Mouse (Mus musculus) intestine, postnatal 0 days (tissue): ENCODE measurements around the gene Cdc42bpa. TPM values are rescaled to one million over a fixed set of nuclear protein-coding genes. Genes with fewer than 3 reads are reported as not detected.
A peak's percentile ranks its signal among the peaks of the same experiment; 100 is the strongest.

Experiments
- ATAC-seq: fragments of 200-750 bp; cut with Nextera tagmentation; 2 replicates; pipeline ENCODE4 v1.8.0; 2017; ENCODE audit warnings: mild to moderate bottlenecking, moderate TSS enrichment, moderate library complexity
- H3K27ac ChIP-seq: fragments of 300-500 bp; sonication (generic); 2 replicates; pipeline ENCODE4 v1.5.1; 2014; ENCODE audit warnings: mild to moderate bottlenecking, low read depth, low read length, moderate library complexity
- H3K27me3 ChIP-seq: fragments of 300-500 bp; sonication (generic); replicated peaks from 2 replicates; pipeline ENCODE4 v1.6.1; 2014; ENCODE audit warnings: low read length, mixed read lengths; ENCODE audit not compliant: control insufficient read depth, insufficient read depth
- H3K36me3 ChIP-seq: fragments of 300-500 bp; sonication (generic); 2 replicates; pipeline ENCODE4 v1.6.1; 2014; ENCODE audit warnings: mild to moderate bottlenecking, moderate library complexity; ENCODE audit not compliant: control insufficient read depth, insufficient read depth
- H3K4me1 ChIP-seq: fragments of 300-500 bp; sonication (generic); replicated peaks from 2 replicates; pipeline ENCODE4 v1.6.1; 2014; ENCODE audit warnings: antibody characterized with exemption, low read length, mixed read lengths; ENCODE audit not compliant: control insufficient read depth, insufficient read depth
- H3K4me2 ChIP-seq: fragments of 300-500 bp; sonication (generic); replicated peaks from 2 replicates; pipeline ENCODE4 v1.6.1; 2014; ENCODE audit warnings: low read depth, mild to moderate bottlenecking, moderate library complexity
- H3K4me3 ChIP-seq: fragments of 300-500 bp; sonication (generic); 2 replicates; pipeline ENCODE4 v1.5.1; 2014; ENCODE audit warnings: low read depth, low read length
- H3K9ac ChIP-seq: fragments of 300-500 bp; sonication (generic); 2 replicates; pipeline ENCODE4 v1.6.1; 2014; ENCODE audit warnings: mild to moderate bottlenecking, low read depth, low read length
- H3K9me3 ChIP-seq: fragments of 300-500 bp; sonication (generic); 2 replicates; pipeline ENCODE4 v1.6.1; 2016; ENCODE audit warnings: mixed run types; ENCODE audit not compliant: control insufficient read depth
- CTCF ChIP-seq: sonication (generic); IDR thresholded peaks from 2 replicates; pipeline ENCODE4 v1.5.1; 2016; ENCODE audit warnings: low read depth, mild to moderate bottlenecking, control low read depth, antibody characterized with exemption, moderate library complexity
- WGBS: fragments of 180-500 bp; shearing (Covaris S2); extraction: QIAGEN DNeasy Blood & Tissue Kit; methylation state at CpG from one replicate; pipeline ENCODE4 v1.1.7; 2014; 5-methylcytosine and 5-hydroxymethylcytosine counted together
- polyA plus RNA-seq: library from polyadenylated mRNA; unstranded; fragments of >200 nt; fragmentation: Nextera tagmentation; extraction: Ambion mirVana; gene quantifications from 2 replicates; pipeline ENCODE4 v1.2.1, GENCODE M21; 2015

Cdc42bpa gene
- polyA plus RNA-seq, 1 experiment from 2014 or later: 9.2 TPM

DNA sequence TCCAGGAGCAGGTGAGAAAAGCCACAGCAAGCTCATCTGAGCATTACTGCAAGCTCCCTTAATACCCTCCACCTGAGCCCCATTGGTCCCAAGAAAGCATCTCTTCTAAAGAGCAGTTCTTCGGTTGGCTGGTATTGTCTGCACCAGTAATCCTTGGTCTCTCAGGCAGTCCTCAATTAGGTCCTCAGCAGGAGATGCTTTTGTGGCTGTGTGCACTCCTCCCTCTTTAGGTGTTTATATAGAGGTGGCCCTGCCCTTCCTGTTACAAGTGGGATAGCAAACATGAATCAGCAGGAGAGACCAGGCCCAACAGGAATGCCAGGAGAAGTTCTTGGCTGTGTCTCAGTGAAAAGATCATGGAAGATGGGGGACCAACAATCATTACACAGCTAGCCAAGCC is 23.9 kb downstream of the Cdc42bpa start:
- no peaks in the 10 kb centered on the region for H3K36me3 ChIP-seq
- ATAC-seq: no peak
- H3K4me3 ChIP-seq: no peak overlapping the region
- no peaks in the 10 kb centered on the region for H3K27me3 ChIP-seq
- H3K4me1 ChIP-seq: no peaks in the 10 kb centered on the region
- no peaks in the 10 kb centered on the region for H3K9me3 ChIP-seq
- H3K27ac ChIP-seq: no peak overlapping the region
- H3K4me2 ChIP-seq: no peak overlapping the region
- H3K9ac ChIP-seq: no peak overlapping the region
- WGBS: 87% methylated on average over 1 of the region's 1 CpGs
- TF ChIP-seq CTCF: no peak

GRCm38 (mm10) chr1:179991660-179992235 is 31.5 kb downstream of the Cdc42bpa start:
- ATAC-seq: peak; percentile 60
- Histone ChIP-seq H3K4me2 (peak overlapping the region; percentile 57), H3K27ac (no peak overlapping the region), H3K9ac (no peak overlapping the region), H3K36me3 (no peaks in the 10 kb centered on the region), H3K4me3 (peak overlapping the region; percentile 9; the same call in 1 of the 2 replicates), H3K4me1 (no peaks in the 10 kb centered on the region), H3K9me3 (no peaks in the 10 kb centered on the region), H3K27me3 (no peaks in the 10 kb centered on the region)
- TF ChIP-seq CTCF: peak; percentile 28
- WGBS: 21% methylated on average over 6 of the region's 6 CpGs

DNA sequence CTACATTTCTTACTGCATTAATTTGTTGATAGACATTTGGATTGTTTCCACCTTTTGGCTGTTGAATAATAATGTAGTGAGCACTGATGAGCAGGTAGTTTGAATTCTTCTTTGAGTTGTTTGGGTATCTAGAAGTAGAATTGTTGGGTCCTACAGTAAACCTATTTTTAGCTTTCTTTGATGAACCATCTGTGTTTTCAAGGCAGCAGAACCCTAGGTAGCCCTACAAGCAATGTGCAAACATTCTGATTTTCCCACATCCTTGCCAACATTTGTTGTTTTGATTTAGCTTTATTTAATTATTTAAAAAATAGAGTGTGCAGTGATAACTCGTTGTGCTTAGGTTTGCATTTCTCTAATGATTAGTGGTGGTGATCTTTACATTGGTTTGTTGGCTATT is 32.0 kb downstream of the Cdc42bpa start:
- ATAC-seq: no peak
- Histone ChIP-seq H3K4me2 (no peak overlapping the region), H3K27ac (no peak overlapping the region), H3K9ac (no peak overlapping the region), H3K36me3 (no peaks in the 10 kb centered on the region), H3K27me3 (no peaks in the 10 kb centered on the region), H3K4me1 (no peaks in the 10 kb centered on the region), H3K9me3 (no peaks in the 10 kb centered on the region), H3K4me3 (no peak overlapping the region)
- no peak for TF ChIP-seq CTCF
- WGBS: 70% methylated on average over 1 of the region's 1 CpGs

GRCm38 (mm10) chr1:180008057-180008456 is 47.8 kb downstream of the Cdc42bpa start:
- no peak overlapping the region for H3K9ac ChIP-seq
- no peak overlapping the region for H3K4me3 ChIP-seq
- no peak overlapping the region for H3K4me2 ChIP-seq
- TF ChIP-seq CTCF: peak; percentile 68
- no peaks in the 10 kb centered on the region for H3K4me1 ChIP-seq
- no peaks in the 10 kb centered on the region for H3K27me3 ChIP-seq
- ATAC-seq: no peak; the same call in 1 of the 2 replicates
- no peaks in the 10 kb centered on the region for H3K9me3 ChIP-seq
- no peaks in the 10 kb centered on the region for H3K36me3 ChIP-seq
- no peak overlapping the region for H3K27ac ChIP-seq

DNA sequence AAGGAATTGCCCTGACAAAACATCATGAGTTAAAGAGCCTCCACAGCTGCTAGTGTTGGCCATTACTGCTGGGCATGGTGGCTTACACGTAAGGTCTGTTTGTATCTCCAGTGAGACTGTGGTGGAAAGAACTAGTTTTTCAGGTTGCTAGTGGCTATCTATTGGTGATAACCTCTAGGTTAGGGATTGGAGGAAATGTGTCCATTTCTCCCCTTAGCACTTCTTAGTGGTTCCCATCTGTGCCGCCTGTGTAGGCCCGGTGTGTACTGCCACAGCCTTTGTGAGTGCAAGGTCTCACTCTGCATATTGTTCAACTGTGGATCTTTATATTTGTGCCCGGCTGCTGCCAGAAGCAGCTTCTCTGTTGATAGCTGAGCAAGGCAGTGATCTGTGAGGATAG is 53.2 kb downstream of the Cdc42bpa start:
- 62% methylated on average over 4 of the region's 4 CpGs for WGBS
- no peak overlapping the region for H3K27ac ChIP-seq
- no peaks in the 10 kb centered on the region for H3K4me1 ChIP-seq
- no peak overlapping the region for H3K9ac ChIP-seq
- H3K4me3 ChIP-seq: no peak overlapping the region
- no peaks in the 10 kb centered on the region for H3K36me3 ChIP-seq
- H3K4me2 ChIP-seq: no peak overlapping the region
- no peak for ATAC-seq
- no peak for TF ChIP-seq CTCF
- H3K9me3 ChIP-seq: no peaks in the 10 kb centered on the region
- H3K27me3 ChIP-seq: no peaks in the 10 kb centered on the region

DNA sequence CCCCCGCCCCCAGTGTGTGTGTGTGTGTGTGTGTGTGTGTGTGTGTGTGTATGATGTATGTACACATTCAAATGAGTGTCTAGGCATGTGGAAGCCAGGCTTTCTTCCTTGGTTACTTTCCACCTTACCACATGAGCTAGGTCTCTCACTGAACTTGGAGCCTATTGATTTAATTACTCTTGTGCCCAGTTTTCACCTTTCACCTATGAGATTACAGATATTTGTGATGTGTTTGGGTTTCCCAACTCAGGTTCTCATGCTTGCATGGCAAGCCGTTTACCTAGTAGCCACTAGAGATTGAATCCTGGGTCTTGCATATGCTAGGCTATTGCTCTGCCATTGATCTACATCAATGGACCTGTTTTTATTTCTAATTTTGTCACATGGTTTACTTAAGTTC is 57.9 kb downstream of the Cdc42bpa start:
- Histone ChIP-seq H3K36me3 (no peaks in the 10 kb centered on the region), H3K4me2 (no peak overlapping the region), H3K4me1 (no peaks in the 10 kb centered on the region), H3K27ac (no peak overlapping the region), H3K9me3 (no peaks in the 10 kb centered on the region), H3K27me3 (no peaks in the 10 kb centered on the region), H3K4me3 (no peak overlapping the region), H3K9ac (no peak overlapping the region)
- no peak for ATAC-seq
- no peak for TF ChIP-seq CTCF
- WGBS: 85% methylated on average over 2 of the region's 2 CpGs
